Mouse (Mus musculus) lung, postnatal 0 days (tissue): ENCODE results near the gene Heatr6.

Experiments
- CTCF ChIP-seq: IDR thresholded peaks from 2 replicates; pipeline ENCODE4 v1.5.1; 2016; ENCODE audit warnings: antibody characterized with exemption, mild to moderate bottlenecking
- EP300 ChIP-seq: IDR thresholded peaks from 2 replicates; pipeline ENCODE4 v1.6.1; 2016; ENCODE audit warnings: antibody characterized with exemption, mild to moderate bottlenecking, control low read depth

- TF ChIP-seq CTCF: peak; percentile 93
- no peak for TF ChIP-seq EP300
Observed at GRCm38 (mm10) chr11:83739241-83739640, 14.3 kb upstream of the Heatr6 start.
